Mouse (Mus musculus) heart, adult 2 months (tissue): ENCODE measurements around the gene Shbg. TPM values are rescaled to one million over a fixed set of nuclear protein-coding genes. Genes with fewer than 3 reads are reported as not detected.

Source experiments
- DNase-seq, 2 experiments: peaks; one replicate each; pipeline ENCODE4 v3.0.0; 2021
- H3K27ac ChIP-seq: fragments of 200-600 bp; 2 replicates; pipeline ENCODE4 v1.8.1; 2022
- H3K27me3 ChIP-seq: fragments of 200-500 bp; 2 replicates; pipeline ENCODE4 v1.6.1; 2012; ENCODE audit warnings: mild to moderate bottlenecking, low read length, inconsistent platforms, mixed read lengths; ENCODE audit not compliant: control insufficient read depth, insufficient read depth
- H3K36me3 ChIP-seq: fragments of 200-500 bp; 2 replicates; pipeline ENCODE4 v1.6.1; 2012; ENCODE audit warnings: low read length, inconsistent platforms; ENCODE audit not compliant: control insufficient read depth, insufficient read depth
- H3K4me1 ChIP-seq: fragments of 200-500 bp; 2 replicates; pipeline ENCODE4 v1.6.1; 2011; ENCODE audit warnings: low read length; ENCODE audit not compliant: control insufficient read depth, insufficient read depth
- H3K4me3 ChIP-seq: fragments of 200-600 bp; 2 replicates; pipeline ENCODE4 v1.8.1; 2022
- H3K79me2 ChIP-seq: fragments of 200-500 bp; replicated peaks from 2 replicates; pipeline ENCODE4 v1.6.1; 2012; ENCODE audit warnings: mild to moderate bottlenecking, inconsistent platforms, low read length, moderate library complexity, mixed read lengths; ENCODE audit not compliant: control insufficient read depth, insufficient read depth
- H3K9ac ChIP-seq: fragments of 200-500 bp; 2 replicates; pipeline ENCODE4 v1.6.1; 2012; ENCODE audit warnings: low read depth, mild to moderate bottlenecking, control low read depth, inconsistent platforms, low read length, mixed read lengths
- CTCF ChIP-seq: fragments of 200-600 bp; IDR thresholded peaks from 2 replicates; pipeline ENCODE4 v1.8.1; 2022; ENCODE audit warnings: antibody characterized with exemption, mild to moderate bottlenecking, moderate library complexity
- EP300 ChIP-seq: fragments of 200-500 bp; IDR thresholded peaks from 2 replicates; pipeline ENCODE4 v1.6.1; 2011; ENCODE audit warnings: low read depth, low read length, control low read depth; ENCODE audit not compliant: insufficient read depth
- POLR2A ChIP-seq: fragments of 200-500 bp; IDR thresholded peaks from 2 replicates; pipeline ENCODE4 v1.6.1; 2011; ENCODE audit warnings: mild to moderate bottlenecking, low read depth, low read length, control low read depth; ENCODE audit not compliant: insufficient read depth
- WGBS: fragments of 180-500 bp; shearing (Covaris S2); methylation state at CpG from one replicate; pipeline ENCODE4 v1.1.7; 2018; 5-methylcytosine and 5-hydroxymethylcytosine counted together
- intact Hi-C: fragments of 180-260 bp; cut with DNase I; formaldehyde crosslinking; loops from one replicate; pipeline ENCODE4 v1.15.1; 2025
- polyA plus RNA-seq: library from polyadenylated mRNA; depleted of rRNA; stranded (reverse); fragments of >200 nt; gene quantifications from 2 replicates; pipeline ENCODE4 v1.2.3, GENCODE M21; 2012
- total RNA-seq, 2 experiments: library from RNA; stranded (reverse); gene quantifications; 2 replicates each; pipeline ENCODE4 v1.2.3; 2021

Shbg gene
- total and polyA plus RNA-seq, 3 experiments: not detected

- H3K4me1 ChIP-seq: peaks cover 10% of the 10 kb centered on the region
- peak overlapping the region; percentile 67 for H3K27ac ChIP-seq
- no peak for TF ChIP-seq EP300
- TF ChIP-seq CTCF: no peak
- 0 out of 2 replicates have a peak, but pooled peaks have one; percentile 32 for TF ChIP-seq POLR2A
- peak overlapping the region; percentile 71 for H3K9ac ChIP-seq
- no peaks in the 10 kb centered on the region for H3K27me3 ChIP-seq
- H3K4me3 ChIP-seq: peak overlapping the region; percentile 57
- no peaks in the 10 kb centered on the region for H3K79me2 ChIP-seq
- intact Hi-C loops: no loop called here
- no peaks in the 10 kb centered on the region for H3K36me3 ChIP-seq
- DNase-seq: peak; percentile 35 to 45
- WGBS: 1% methylated on average over 67 of the region's 73 CpGs
These were observed 12.7 kb downstream of the Shbg start for GRCm38 (mm10) chr11:69604795-69605664.

- Histone ChIP-seq H3K27me3 (no peaks in the 10 kb centered on the region), H3K4me1 (peaks cover 10% of the 10 kb centered on the region), H3K9ac (peak overlapping the region; percentile 71), H3K79me2 (no peaks in the 10 kb centered on the region), H3K36me3 (no peaks in the 10 kb centered on the region), H3K4me3 (no peak overlapping the region; the same call in 1 of the 2 replicates), H3K27ac (peak overlapping the region; percentile 32)
- 72% methylated on average over 3 of the region's 3 CpGs for whole genome bisulfite sequencing
- DNase-seq: no peak
- intact Hi-C loops: no loop called here
- TF ChIP-seq POLR2A (no peak), CTCF (no peak), EP300 (no peak)
These were observed 13.4 kb downstream of the Shbg start for GRCm38 (mm10) chr11:69604347-69604746.

GRCm38 (mm10) chr11:69603516-69603915, 14.2 kb downstream of the Shbg start:
- H3K4me1 ChIP-seq: peaks cover 10% of the 10 kb centered on the region
- H3K27ac ChIP-seq: peak overlapping the region; percentile 51
- no peak overlapping the region for H3K9ac ChIP-seq
- no peaks in the 10 kb centered on the region for H3K79me2 ChIP-seq
- DNase-seq: peak; percentile 33 to 49
- no peaks in the 10 kb centered on the region for H3K27me3 ChIP-seq
- no peak for TF ChIP-seq CTCF
- TF ChIP-seq EP300: peak; percentile 29; the same call in 1 of the 2 replicates
- peak; percentile 18; the same call in 1 of the 2 replicates for TF ChIP-seq POLR2A
- intact Hi-C loops: loop anchor here (1.0 kb wide), 1 partner anchor 22 kb away; no protein-coding TSS in a partner anchor
- no peaks in the 10 kb centered on the region for H3K36me3 ChIP-seq
- no peak overlapping the region for H3K4me3 ChIP-seq
- WGBS: 32% methylated on average over 8 of the region's 8 CpGs

GRCm38 (mm10) chr11:69601768-69602167, 15.9 kb downstream of the Shbg start:
- Histone ChIP-seq H3K4me1 (peaks cover 10% of the 10 kb centered on the region), H3K36me3 (no peaks in the 10 kb centered on the region), H3K9ac (no peak overlapping the region), H3K27ac (no peak overlapping the region), H3K79me2 (no peaks in the 10 kb centered on the region), H3K4me3 (no peak overlapping the region), H3K27me3 (no peaks in the 10 kb centered on the region)
- intact Hi-C loops: no loop called here
- TF ChIP-seq CTCF: no peak
- no peak for TF ChIP-seq EP300
- TF ChIP-seq POLR2A: no peak
- 44% methylated on average over 3 of the region's 3 CpGs for WGBS
- no peak for DNase-seq

GRCm38 (mm10) chr11:69600098-69600497, 17.6 kb downstream of the Shbg start:
- peak; percentile 64 to 70 for DNase-seq
- Histone ChIP-seq H3K27ac (peak overlapping the region; percentile 26; the same call in 1 of the 2 replicates), H3K36me3 (no peaks in the 10 kb centered on the region), H3K27me3 (no peaks in the 10 kb centered on the region), H3K9ac (no peak overlapping the region), H3K79me2 (no peaks in the 10 kb centered on the region), H3K4me1 (peaks cover 10% of the 10 kb centered on the region), H3K4me3 (no peak overlapping the region)
- 22% methylated on average over 6 of the region's 6 CpGs for WGBS
- no peak for TF ChIP-seq CTCF
- TF ChIP-seq EP300: no peak
- TF ChIP-seq POLR2A: no peak
- intact Hi-C loops: no loop called here

GRCm38 (mm10) chr11:69599436-69599835, 18.3 kb downstream of the Shbg start:
- peaks cover 10% of the 10 kb centered on the region for H3K4me1 ChIP-seq
- intact Hi-C loops: no loop called here
- H3K27me3 ChIP-seq: no peaks in the 10 kb centered on the region
- 37% methylated on average over 9 of the region's 9 CpGs for WGBS
- H3K79me2 ChIP-seq: no peaks in the 10 kb centered on the region
- H3K9ac ChIP-seq: no peak overlapping the region
- TF ChIP-seq EP300: no peak
- TF ChIP-seq POLR2A: no peak
- no peak for TF ChIP-seq CTCF
- no peak for DNase-seq
- no peak overlapping the region for H3K4me3 ChIP-seq
- H3K27ac ChIP-seq: no peak overlapping the region
- no peaks in the 10 kb centered on the region for H3K36me3 ChIP-seq
